Mouse (Mus musculus) megakaryocyte, embryonic 14.5 days (primary cell): ENCODE results near the gene Fbrsl1. TPM values are rescaled to one million over a fixed set of nuclear protein-coding genes. Genes with fewer than 3 reads are reported as not detected.

Experiments
- H3K27me3 ChIP-seq: replicated peaks from 2 replicates; pipeline ENCODE3; 2012; ENCODE audit warnings: inconsistent platforms
- H3K36me3 ChIP-seq: replicated peaks from 2 replicates; pipeline ENCODE3; 2012; ENCODE audit warnings: low read length, inconsistent platforms, mixed read lengths
- H3K4me1 ChIP-seq: 2 replicates; pipeline ENCODE4 v1.6.1; 2012; ENCODE audit warnings: inconsistent platforms
- H3K4me3 ChIP-seq: replicated peaks from 2 replicates; pipeline ENCODE3; 2012; ENCODE audit warnings: moderate library complexity, mild to moderate bottlenecking, inconsistent platforms
- H3K9me3 ChIP-seq: 2 replicates; pipeline ENCODE4 v1.6.1; 2012; ENCODE audit warnings: inconsistent platforms
- FLI1 ChIP-seq: IDR thresholded peaks from 2 replicates; pipeline ENCODE4 v1.6.1; 2012; ENCODE audit warnings: low read length, inconsistent platforms, mixed read lengths
- GATA1 ChIP-seq: IDR thresholded peaks from 3 replicates; pipeline ENCODE4 v1.6.1; 2012; ENCODE audit warnings: mixed read lengths, low read length, inconsistent platforms, borderline replicate concordance
- polyA plus RNA-seq: library from polyadenylated mRNA; stranded (reverse); fragments of >175 nt; gene quantifications from 2 replicates; pipeline ENCODE4 v1.2.3, GENCODE M21; 2012; ENCODE audit warnings: low replicate concordance; ENCODE audit not compliant: insufficient read depth

The Fbrsl1 gene
- polyA plus RNA-seq, 1 experiment = 66.5 TPM

DNA sequence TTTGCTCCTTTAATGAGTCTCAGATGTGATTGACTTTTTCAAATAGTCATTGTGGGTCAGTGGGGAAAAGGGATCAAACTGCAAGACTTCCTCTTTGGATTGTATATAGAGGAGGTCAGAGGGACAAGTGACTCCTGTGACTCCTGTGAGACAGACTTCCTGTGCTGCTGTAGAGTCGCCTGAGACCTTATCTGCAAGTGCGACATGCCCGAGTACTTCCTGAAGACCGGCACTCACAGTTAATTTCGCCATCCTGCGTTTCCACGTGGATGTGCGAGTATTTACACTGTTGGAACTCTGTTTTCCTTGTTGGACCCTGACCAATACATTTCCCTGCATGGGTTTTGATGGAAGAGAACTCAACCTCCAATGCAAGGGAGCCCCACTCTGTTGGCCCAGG is 30.9 kb upstream of the Fbrsl1 start:
- peaks cover 58% of the 10 kb centered on the region for H3K27me3 ChIP-seq
- no peaks in the 10 kb centered on the region for H3K36me3 ChIP-seq
- peaks cover 14% of the 10 kb centered on the region for H3K4me1 ChIP-seq
- peaks cover 14% of the 10 kb centered on the region for H3K9me3 ChIP-seq
- H3K4me3 ChIP-seq = peak overlapping the region; percentile 62
- TF ChIP-seq GATA1 (no peak), FLI1 (no peak)

GRCm38 (mm10) chr5:110474156-110474555 is 25.9 kb upstream of the Fbrsl1 start:
- no peaks in the 10 kb centered on the region for H3K9me3 ChIP-seq
- no peaks in the 10 kb centered on the region for H3K36me3 ChIP-seq
- peaks cover 58% of the 10 kb centered on the region for H3K27me3 ChIP-seq
- H3K4me3 ChIP-seq = no peak overlapping the region
- TF ChIP-seq GATA1 (no peak), FLI1 (no peak)
- peaks cover 12% of the 10 kb centered on the region for H3K4me1 ChIP-seq

DNA sequence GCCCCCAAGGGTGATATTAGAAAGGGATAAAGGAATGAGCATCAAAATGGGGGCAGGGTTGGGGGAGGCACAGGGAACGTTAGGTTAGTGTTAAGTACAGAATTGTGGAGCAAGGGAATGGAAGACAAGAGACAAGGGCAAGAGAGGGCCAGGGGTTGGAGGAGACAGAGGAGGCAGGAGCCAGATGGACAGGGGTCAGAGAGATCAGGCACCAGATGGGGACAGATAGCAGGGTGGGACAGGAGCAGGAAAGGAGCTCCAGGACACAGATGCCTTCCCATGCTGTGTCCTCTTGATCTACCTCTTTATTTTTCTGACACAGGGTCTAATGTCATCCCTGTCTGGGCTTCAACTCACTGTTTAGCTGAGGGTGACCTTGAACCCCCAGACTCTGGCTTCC is 24.5 kb upstream of the Fbrsl1 start:
- peaks cover 71% of the 10 kb centered on the region for H3K27me3 ChIP-seq
- no peak overlapping the region for H3K4me3 ChIP-seq
- no peak for TF ChIP-seq FLI1
- TF ChIP-seq GATA1 = no peak
- no peaks in the 10 kb centered on the region for H3K36me3 ChIP-seq
- peaks cover 8% of the 10 kb centered on the region for H3K4me1 ChIP-seq
- H3K9me3 ChIP-seq = no peaks in the 10 kb centered on the region

GRCm38 (mm10) chr5:110471981-110472476 is 23.7 kb upstream of the Fbrsl1 start:
- Histone ChIP-seq H3K9me3 (no peaks in the 10 kb centered on the region), H3K36me3 (no peaks in the 10 kb centered on the region), H3K4me1 (peaks cover 8% of the 10 kb centered on the region), H3K4me3 (no peak overlapping the region), H3K27me3 (peaks cover 76% of the 10 kb centered on the region)
- TF ChIP-seq GATA1 (no peak), FLI1 (no peak)

- Histone ChIP-seq H3K4me1 (peaks cover 8% of the 10 kb centered on the region), H3K4me3 (no peak overlapping the region), H3K9me3 (no peaks in the 10 kb centered on the region), H3K27me3 (peaks cover 72% of the 10 kb centered on the region), H3K36me3 (no peaks in the 10 kb centered on the region)
- no peak for TF ChIP-seq FLI1
- TF ChIP-seq GATA1 = no peak
Measured at GRCm38 (mm10) chr5:110471285-110471684, 23.0 kb upstream of the Fbrsl1 start.

GRCm38 (mm10) chr5:110469227-110469925 is 21.1 kb upstream of the Fbrsl1 start:
- no peak for TF ChIP-seq FLI1
- TF ChIP-seq GATA1 = no peak
- no peaks in the 10 kb centered on the region for H3K9me3 ChIP-seq
- H3K4me1 ChIP-seq = peaks cover 8% of the 10 kb centered on the region
- no peak overlapping the region for H3K4me3 ChIP-seq
- H3K27me3 ChIP-seq = peaks cover 73% of the 10 kb centered on the region
- no peaks in the 10 kb centered on the region for H3K36me3 ChIP-seq

GRCm38 (mm10) chr5:110468296-110468695 is 20.0 kb upstream of the Fbrsl1 start:
- TF ChIP-seq GATA1 = no peak
- no peak for TF ChIP-seq FLI1
- Histone ChIP-seq H3K4me3 (no peak overlapping the region), H3K9me3 (no peaks in the 10 kb centered on the region), H3K36me3 (no peaks in the 10 kb centered on the region), H3K4me1 (peaks cover 5% of the 10 kb centered on the region; the same call in 1 of the 2 replicates), H3K27me3 (peaks cover 68% of the 10 kb centered on the region)

GRCm38 (mm10) chr5:110467725-110468124 is 19.4 kb upstream of the Fbrsl1 start:
- no peaks in the 10 kb centered on the region for H3K36me3 ChIP-seq
- TF ChIP-seq FLI1 = no peak
- TF ChIP-seq GATA1 = no peak
- no peak overlapping the region for H3K4me3 ChIP-seq
- H3K27me3 ChIP-seq = peaks cover 67% of the 10 kb centered on the region
- H3K4me1 ChIP-seq = peaks cover 5% of the 10 kb centered on the region; the same call in 1 of the 2 replicates
- no peaks in the 10 kb centered on the region for H3K9me3 ChIP-seq

GRCm38 (mm10) chr5:110466531-110467424 is 18.5 kb upstream of the Fbrsl1 start:
- TF ChIP-seq GATA1 (no peak), FLI1 (no peak)
- Histone ChIP-seq H3K27me3 (peaks cover 60% of the 10 kb centered on the region), H3K4me3 (no peak overlapping the region), H3K4me1 (peaks cover 5% of the 10 kb centered on the region; the same call in 1 of the 2 replicates), H3K9me3 (no peaks in the 10 kb centered on the region), H3K36me3 (no peaks in the 10 kb centered on the region)
